Mouse (Mus musculus): ENCODE measurements around the gene Osbpl3. TPM values are rescaled to one million over a fixed set of nuclear protein-coding genes. Genes with fewer than 3 reads are reported as not detected.

The Osbpl3 gene
- polyA plus RNA-seq, 1 experiment = 18.0 TPM

GRCm38 (mm10) chr6:50286881-50287280 lies 169.1 kb downstream of the Osbpl3 start:
- H3K4me3 ChIP-seq (ENCODE audit: insufficient read depth, low read length) = no peak overlapping the region
- H3K4me1 ChIP-seq (ENCODE audit: control insufficient read depth, insufficient read depth, low read length) = no peaks in the 10 kb centered on the region
- no peak overlapping the region for H3K27ac ChIP-seq (ENCODE audit: insufficient read depth, low read length)
- TF ChIP-seq CTCF (IDR thresholded peaks at IDR 0.05; ENCODE audit: borderline replicate concordance, insufficient read depth, low read length) = no peak
- no peak for TF ChIP-seq POLR2A (IDR thresholded peaks at IDR 0.05; ENCODE audit: low read depth, low read length)

GRCm38 (mm10) chr6:50279642-50280041 lies 176.4 kb downstream of the Osbpl3 start:
- no peak overlapping the region for H3K4me3 ChIP-seq (ENCODE audit: insufficient read depth, low read length)
- H3K4me1 ChIP-seq (ENCODE audit: control insufficient read depth, insufficient read depth, low read length) = no peaks in the 10 kb centered on the region
- TF ChIP-seq CTCF (IDR thresholded peaks at IDR 0.05; ENCODE audit: borderline replicate concordance, insufficient read depth, low read length) = no peak
- no peak for TF ChIP-seq POLR2A (IDR thresholded peaks at IDR 0.05; ENCODE audit: low read depth, low read length)
- H3K27ac ChIP-seq (ENCODE audit: insufficient read depth, low read length) = no peak overlapping the region

- H3K27ac ChIP-seq (ENCODE audit: insufficient read depth, low read length) = no peak overlapping the region
- no peaks in the 10 kb centered on the region for H3K4me1 ChIP-seq (ENCODE audit: control insufficient read depth, insufficient read depth, low read length)
- TF ChIP-seq CTCF (IDR thresholded peaks at IDR 0.05; ENCODE audit: borderline replicate concordance, insufficient read depth, low read length) (no peak), POLR2A (IDR thresholded peaks at IDR 0.05; ENCODE audit: low read depth, low read length) (no peak)
- no peak overlapping the region for H3K4me3 ChIP-seq (ENCODE audit: insufficient read depth, low read length)
Observed at GRCm38 (mm10) chr6:50273947-50274346, 182.1 kb downstream of the Osbpl3 start.

- no peak overlapping the region for H3K27ac ChIP-seq (ENCODE audit: insufficient read depth, low read length)
- TF ChIP-seq CTCF (IDR thresholded peaks at IDR 0.05; ENCODE audit: borderline replicate concordance, insufficient read depth, low read length) (no peak), POLR2A (IDR thresholded peaks at IDR 0.05; ENCODE audit: low read depth, low read length) (no peak)
- H3K4me3 ChIP-seq (ENCODE audit: insufficient read depth, low read length) = no peak overlapping the region
- H3K4me1 ChIP-seq (ENCODE audit: control insufficient read depth, insufficient read depth, low read length) = no peaks in the 10 kb centered on the region
Observed at GRCm38 (mm10) chr6:50273416-50273815, 182.6 kb downstream of the Osbpl3 start.

- TF ChIP-seq POLR2A (IDR thresholded peaks at IDR 0.05; ENCODE audit: low read depth, low read length) = no peak
- TF ChIP-seq CTCF (IDR thresholded peaks at IDR 0.05; ENCODE audit: borderline replicate concordance, insufficient read depth, low read length) = no peak
- Histone ChIP-seq H3K4me1 (ENCODE audit: control insufficient read depth, insufficient read depth, low read length) (no peaks in the 10 kb centered on the region; the same call in 1 of the 2 replicates), H3K27ac (ENCODE audit: insufficient read depth, low read length) (no peak within 1 kb of the TSS), H3K4me3 (ENCODE audit: insufficient read depth, low read length) (no peak within 1 kb of the TSS)
Observed at GRCm38 (mm10) chr6:50263670-50264069, 192.3 kb downstream of the Osbpl3 start, which contains the start of gene Gsdme. Gene Gsdme (minus strand): TSS chr6:50263862.

- TF ChIP-seq POLR2A (IDR thresholded peaks at IDR 0.05; ENCODE audit: low read depth, low read length) = no peak
- Histone ChIP-seq H3K4me3 (ENCODE audit: insufficient read depth, low read length) (peak overlapping the region; percentile 19; the same call in 1 of the 2 replicates), H3K27ac (ENCODE audit: insufficient read depth, low read length) (no peak overlapping the region), H3K4me1 (ENCODE audit: control insufficient read depth, insufficient read depth, low read length) (no peaks in the 10 kb centered on the region; the same call in 1 of the 2 replicates)
Observed at GRCm38 (mm10) chr6:50262310-50262709, 193.7 kb downstream of the Osbpl3 start.

- Histone ChIP-seq H3K4me3 (ENCODE audit: insufficient read depth, low read length) (peak overlapping the region; percentile 19), H3K27ac (ENCODE audit: insufficient read depth, low read length) (no peak overlapping the region), H3K4me1 (ENCODE audit: control insufficient read depth, insufficient read depth, low read length) (no peaks in the 10 kb centered on the region; the same call in 1 of the 2 replicates)
- no peak for TF ChIP-seq CTCF (IDR thresholded peaks at IDR 0.05; ENCODE audit: borderline replicate concordance, insufficient read depth, low read length)
- TF ChIP-seq POLR2A (IDR thresholded peaks at IDR 0.05; ENCODE audit: low read depth, low read length) = no peak
Observed at GRCm38 (mm10) chr6:50261922-50262261, 194.1 kb downstream of the Osbpl3 start.

GRCm38 (mm10) chr6:50261201-50261921 lies 194.6 kb downstream of the Osbpl3 start:
- no peaks in the 10 kb centered on the region; the same call in 1 of the 2 replicates for H3K4me1 ChIP-seq (ENCODE audit: control insufficient read depth, insufficient read depth, low read length)
- H3K4me3 ChIP-seq (ENCODE audit: insufficient read depth, low read length) = peak overlapping the region; percentile 19
- TF ChIP-seq POLR2A (IDR thresholded peaks at IDR 0.05; ENCODE audit: low read depth, low read length) (peak; percentile 68), CTCF (IDR thresholded peaks at IDR 0.05; ENCODE audit: borderline replicate concordance, insufficient read depth, low read length) (no peak)
- no peak overlapping the region for H3K27ac ChIP-seq (ENCODE audit: insufficient read depth, low read length)

GRCm38 (mm10) chr6:50255356-50255755 lies 200.6 kb downstream of the Osbpl3 start:
- Histone ChIP-seq H3K4me3 (ENCODE audit: insufficient read depth, low read length) (no peak overlapping the region), H3K27ac (ENCODE audit: insufficient read depth, low read length) (peak overlapping the region; percentile 67), H3K4me1 (ENCODE audit: control insufficient read depth, insufficient read depth, low read length) (peaks cover 4% of the 10 kb centered on the region; the same call in 1 of the 2 replicates)
- TF ChIP-seq POLR2A (IDR thresholded peaks at IDR 0.05; ENCODE audit: low read depth, low read length) = no peak
- TF ChIP-seq CTCF (IDR thresholded peaks at IDR 0.05; ENCODE audit: borderline replicate concordance, insufficient read depth, low read length) = no peak

GRCm38 (mm10) chr6:50254723-50255184 lies 201.2 kb downstream of the Osbpl3 start:
- peak overlapping the region; percentile 67 for H3K27ac ChIP-seq (ENCODE audit: insufficient read depth, low read length)
- no peak overlapping the region for H3K4me3 ChIP-seq (ENCODE audit: insufficient read depth, low read length)
- peaks cover 4% of the 10 kb centered on the region; the same call in 1 of the 2 replicates for H3K4me1 ChIP-seq (ENCODE audit: control insufficient read depth, insufficient read depth, low read length)
- TF ChIP-seq CTCF (IDR thresholded peaks at IDR 0.05; ENCODE audit: borderline replicate concordance, insufficient read depth, low read length) (no peak), POLR2A (IDR thresholded peaks at IDR 0.05; ENCODE audit: low read depth, low read length) (no peak)

Measured in embryonic fibroblast, embryonic 13.5 days (primary cell).